Mouse (Mus musculus) midbrain, embryonic 14.5 days (tissue): ENCODE measurements around the gene Cd163l1. TPM values are rescaled to one million over a fixed set of nuclear protein-coding genes. Genes with fewer than 3 reads are reported as not detected.

Experiments used
- ATAC-seq: fragments of 200-750 bp; cut with Nextera tagmentation; 2 replicates; pipeline ENCODE4 v1.8.0; 2017; ENCODE audit warnings: moderate number of reproducible peaks, moderate library complexity; ENCODE audit not compliant: low FRiP score, low TSS enrichment
- DNase-seq: peaks from one replicate; pipeline ENCODE4 v3.0.0-alpha.2; 2015
- H3K27ac ChIP-seq: fragments of 300-500 bp; sonication (generic); replicated peaks from 2 replicates; pipeline ENCODE4 v1.5.1; 2014; ENCODE audit warnings: mild to moderate bottlenecking, low read depth, low read length, moderate library complexity
- H3K27me3 ChIP-seq: fragments of 300-500 bp; sonication (generic); 2 replicates; pipeline ENCODE4 v1.6.1; 2014; ENCODE audit warnings: low read length, control low read depth, mixed read lengths; ENCODE audit not compliant: control insufficient read depth, insufficient read depth
- H3K36me3 ChIP-seq: fragments of 300-500 bp; sonication (generic); 2 replicates; pipeline ENCODE4 v1.6.1; 2014; ENCODE audit warnings: low read length, control low read depth; ENCODE audit not compliant: control insufficient read depth, insufficient read depth
- H3K4me1 ChIP-seq: fragments of 300-500 bp; sonication (generic); 2 replicates; pipeline ENCODE4 v1.6.1; 2014; ENCODE audit warnings: mild to moderate bottlenecking, antibody characterized with exemption, low read length, control low read depth; ENCODE audit not compliant: control insufficient read depth, insufficient read depth
- H3K4me2 ChIP-seq: fragments of 300-500 bp; sonication (generic); 2 replicates; pipeline ENCODE4 v1.6.1; 2014; ENCODE audit warnings: mild to moderate bottlenecking, low read length, moderate library complexity
- H3K4me3 ChIP-seq: fragments of 300-500 bp; sonication (generic); replicated peaks from 2 replicates; pipeline ENCODE4 v1.5.1; 2014; ENCODE audit warnings: low read depth, low read length
- H3K9ac ChIP-seq: fragments of 300-500 bp; sonication (generic); replicated peaks from 2 replicates; pipeline ENCODE4 v1.6.1; 2014; ENCODE audit warnings: mild to moderate bottlenecking, low read length, moderate library complexity
- H3K9me3 ChIP-seq: fragments of 300-500 bp; sonication (generic); 2 replicates; pipeline ENCODE4 v1.6.1; 2016; ENCODE audit warnings: low read length, control low read depth, mixed read lengths; ENCODE audit not compliant: control insufficient read depth
- WGBS: fragments of 180-500 bp; shearing (Covaris S2); extraction: QIAGEN DNeasy Blood & Tissue Kit; methylation state at CpG from one replicate; pipeline ENCODE4 v1.1.7; 2014; 5-methylcytosine and 5-hydroxymethylcytosine counted together
- polyA plus RNA-seq: library from polyadenylated mRNA; unstranded; fragments of >200 nt; fragmentation: Nextera tagmentation; extraction: Ambion mirVana; gene quantifications from 2 replicates; pipeline ENCODE4 v1.2.1, GENCODE M21; 2014

The Cd163l1 gene
- polyA plus RNA-seq, 1 experiment from 2014 or later: not detected

- Histone ChIP-seq H3K9me3 (no peaks in the 10 kb centered on the region), H3K9ac (no peak overlapping the region), H3K4me3 (no peak overlapping the region), H3K4me2 (no peak overlapping the region), H3K27ac (no peak overlapping the region), H3K36me3 (no peaks in the 10 kb centered on the region), H3K27me3 (no peaks in the 10 kb centered on the region), H3K4me1 (no peaks in the 10 kb centered on the region)
- ATAC-seq: no peak
- DNase-seq: no peak
- WGBS: 87% methylated on average over 3 of the region's 3 CpGs
Measured at GRCm38 (mm10) chr7:140206904-140207303, 11.2 kb upstream of the Cd163l1 start.

GRCm38 (mm10) chr7:140208153-140208552 is 9.9 kb upstream of the Cd163l1 start:
- H3K36me3 ChIP-seq: no peaks in the 10 kb centered on the region
- no peak overlapping the region for H3K4me2 ChIP-seq
- no peaks in the 10 kb centered on the region for H3K27me3 ChIP-seq
- 81% methylated on average over 8 of the region's 8 CpGs for WGBS
- no peak for ATAC-seq
- H3K9me3 ChIP-seq: no peaks in the 10 kb centered on the region
- no peak overlapping the region for H3K27ac ChIP-seq
- H3K9ac ChIP-seq: no peak overlapping the region
- H3K4me1 ChIP-seq: no peaks in the 10 kb centered on the region
- DNase-seq: no peak
- no peak overlapping the region for H3K4me3 ChIP-seq

GRCm38 (mm10) chr7:140208677-140209076 is 9.4 kb upstream of the Cd163l1 start:
- H3K27ac ChIP-seq: no peak overlapping the region
- DNase-seq (peak; percentile 18), ATAC-seq (no peak)
- H3K27me3 ChIP-seq: no peaks in the 10 kb centered on the region
- WGBS: 88% methylated on average over 3 of the region's 3 CpGs
- no peaks in the 10 kb centered on the region for H3K36me3 ChIP-seq
- H3K4me2 ChIP-seq: no peak overlapping the region
- no peak overlapping the region for H3K9ac ChIP-seq
- no peaks in the 10 kb centered on the region for H3K9me3 ChIP-seq
- no peaks in the 10 kb centered on the region for H3K4me1 ChIP-seq
- H3K4me3 ChIP-seq: no peak overlapping the region

GRCm38 (mm10) chr7:140213841-140214240 is 4.2 kb upstream of the Cd163l1 start:
- Histone ChIP-seq H3K4me2 (no peak overlapping the region), H3K9me3 (no peaks in the 10 kb centered on the region), H3K4me1 (no peaks in the 10 kb centered on the region), H3K27ac (no peak overlapping the region), H3K4me3 (no peak overlapping the region), H3K9ac (no peak overlapping the region), H3K36me3 (no peaks in the 10 kb centered on the region), H3K27me3 (no peaks in the 10 kb centered on the region)
- ATAC-seq (no peak), DNase-seq (no peak)
- WGBS: 87% methylated on average over 5 of the region's 5 CpGs

GRCm38 (mm10) chr7:140219268-140219667 is 1.2 kb downstream of the Cd163l1 start:
- no peak for DNase-seq
- no peaks in the 10 kb centered on the region for H3K27me3 ChIP-seq
- H3K27ac ChIP-seq: no peak overlapping the region
- WGBS: 20% methylated on average over 1 of the region's 1 CpGs
- H3K4me2 ChIP-seq: no peak overlapping the region
- no peaks in the 10 kb centered on the region for H3K36me3 ChIP-seq
- H3K9me3 ChIP-seq: no peaks in the 10 kb centered on the region
- H3K9ac ChIP-seq: no peak overlapping the region
- no peak for ATAC-seq
- no peaks in the 10 kb centered on the region for H3K4me1 ChIP-seq
- no peak overlapping the region for H3K4me3 ChIP-seq

- no peaks in the 10 kb centered on the region for H3K9me3 ChIP-seq
- DNase-seq: no peak
- no peak overlapping the region for H3K4me3 ChIP-seq
- H3K27me3 ChIP-seq: no peaks in the 10 kb centered on the region
- no peaks in the 10 kb centered on the region for H3K4me1 ChIP-seq
- no peaks in the 10 kb centered on the region for H3K36me3 ChIP-seq
- no peak for ATAC-seq
- WGBS: 87% methylated on average over 4 of the region's 4 CpGs
- no peak overlapping the region for H3K27ac ChIP-seq
- H3K9ac ChIP-seq: no peak overlapping the region
- no peak overlapping the region for H3K4me2 ChIP-seq
Measured at GRCm38 (mm10) chr7:140220375-140220774, 2.3 kb downstream of the Cd163l1 start.

- ATAC-seq (no peak), DNase-seq (no peak)
- Histone ChIP-seq H3K27me3 (no peaks in the 10 kb centered on the region), H3K9me3 (no peaks in the 10 kb centered on the region), H3K4me1 (no peaks in the 10 kb centered on the region), H3K4me2 (no peak overlapping the region), H3K9ac (no peak overlapping the region), H3K36me3 (no peaks in the 10 kb centered on the region), H3K4me3 (no peak overlapping the region), H3K27ac (no peak overlapping the region)
- WGBS: 89% methylated on average over 13 of the region's 13 CpGs
Measured at GRCm38 (mm10) chr7:140224209-140224608, 6.1 kb downstream of the Cd163l1 start.

- no peak overlapping the region for H3K27ac ChIP-seq
- WGBS: 87% methylated on average over 13 of the region's 13 CpGs
- H3K9me3 ChIP-seq: no peaks in the 10 kb centered on the region
- H3K27me3 ChIP-seq: no peaks in the 10 kb centered on the region
- no peaks in the 10 kb centered on the region for H3K36me3 ChIP-seq
- no peak overlapping the region for H3K9ac ChIP-seq
- no peak overlapping the region for H3K4me2 ChIP-seq
- ATAC-seq (no peak), DNase-seq (no peak)
- H3K4me1 ChIP-seq: no peaks in the 10 kb centered on the region
- H3K4me3 ChIP-seq: no peak overlapping the region
Measured at GRCm38 (mm10) chr7:140228476-140228875, 10.4 kb downstream of the Cd163l1 start.

GRCm38 (mm10) chr7:140231026-140231425 is 13.0 kb downstream of the Cd163l1 start:
- 54% methylated on average over 2 of the region's 2 CpGs for WGBS
- DNase-seq (no peak), ATAC-seq (no peak)
- H3K9ac ChIP-seq: no peak overlapping the region
- H3K27ac ChIP-seq: no peak overlapping the region
- H3K4me1 ChIP-seq: no peaks in the 10 kb centered on the region
- H3K4me2 ChIP-seq: no peak overlapping the region
- no peak overlapping the region for H3K4me3 ChIP-seq
- H3K36me3 ChIP-seq: no peaks in the 10 kb centered on the region
- H3K9me3 ChIP-seq: no peaks in the 10 kb centered on the region
- no peaks in the 10 kb centered on the region for H3K27me3 ChIP-seq
